Mouse (Mus musculus) myocyte (in vitro differentiated cells): ENCODE data around the gene Zdhhc4.

Experiments
- CEBPB ChIP-seq: IDR thresholded peaks from 2 replicates; pipeline ENCODE4 v1.6.1; 2011; ENCODE audit warnings: mild to moderate bottlenecking, moderate library complexity; ENCODE audit not compliant: poor library complexity, insufficient read depth, severe bottlenecking
- MAX ChIP-seq: IDR thresholded peaks from one replicate; pipeline ENCODE4 v1.6.1; 2011; ENCODE audit warnings: low read depth, mild to moderate bottlenecking, control low read depth
- MYOD1 ChIP-seq, 3 experiments: IDR thresholded peaks; one replicate each; pipeline ENCODE4 v1.6.1; 2011; ENCODE audit warnings: control low read depth in 2 of 3, low read depth in 2 of 3, mild to moderate bottlenecking in 2 of 3, moderate library complexity in 1 of 3; ENCODE audit not compliant: insufficient read length in 2 of 3, control insufficient read depth in 1 of 3
- POLR2A ChIP-seq: IDR thresholded peaks from one replicate; pipeline ENCODE4 v1.6.1; 2011; ENCODE audit warnings: low read depth, mild to moderate bottlenecking, control low read depth, moderate library complexity; ENCODE audit not compliant: insufficient read length
- TCF12 ChIP-seq: IDR thresholded peaks from one replicate; pipeline ENCODE4 v1.6.1; 2011; ENCODE audit warnings: mild to moderate bottlenecking, control low read depth; ENCODE audit not compliant: poor library complexity, insufficient read depth, severe bottlenecking
- USF1 ChIP-seq: IDR thresholded peaks from one replicate; pipeline ENCODE4 v1.6.1; 2011; ENCODE audit warnings: low read depth, mild to moderate bottlenecking, control low read depth, moderate library complexity

DNA sequence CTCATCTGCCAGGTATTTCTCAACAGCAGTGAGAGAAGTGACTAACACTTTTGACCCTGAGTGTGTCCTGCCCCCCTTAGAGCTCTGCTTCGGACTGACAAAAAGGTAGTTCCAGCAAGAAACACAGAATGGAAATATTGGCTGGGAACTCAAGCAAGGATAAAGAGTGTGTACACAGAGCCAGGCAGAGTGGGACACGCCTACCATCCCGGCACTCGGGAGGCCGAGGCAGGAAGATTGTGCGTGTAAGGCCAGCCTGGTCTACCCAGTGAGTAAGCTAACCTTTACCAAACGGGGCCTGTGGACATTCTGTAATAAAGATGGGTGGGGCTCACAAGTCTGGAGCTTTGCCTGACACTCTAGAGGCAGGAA lies 6.0 kb upstream of the Zdhhc4 start:
- TF ChIP-seq POLR2A (no peak), MAX (no peak), MYOD1 (IDR thresholded peaks at IDR 0.05; ENCODE audit: control insufficient read depth in 1 of 3, insufficient read length in 2 of 3, low read depth in 2 of 3) (no peak), CEBPB (no peak), TCF12 (no peak), USF1 (no peak)
